Comparison of ENCODE assay signal across 9 mouse cellular contexts in genomic region chr1:176827365-176827764, GRCm38 (mm10). TPM values are rescaled to one million over a fixed set of nuclear protein-coding genes. Genes with fewer than 3 reads are reported as not detected.
DNase-seq lines count a peak whose midpoint lies in the region; ATAC-seq and TF ChIP-seq lines count a peak whose summit lies in the region.
"Had no signal": no experiment of that assay in that cellular context is flagged by ENCODE, and none has a peak within 500 bp of the region (broad histone marks: within the 10 kb centered on the region; RNA-seq: fewer than 3 reads in every experiment).

No protein-coding gene starts in this region.

- no peak overlapping the region for H3K4me3 ChIP-seq in bone marrow, adult 2 months (replicated peaks; ENCODE audit: control insufficient read depth, low read depth, low read length)
- no peak overlapping the region for H3K4me3 ChIP-seq in liver, embryonic 14.5 days (ENCODE audit: insufficient read depth in 1 of 2, low read depth in 2 of 2, low read length in 2 of 2)
- H3K4me3 ChIP-seq in stomach, postnatal 0 days (ENCODE audit: low read depth, low read length) = no peak overlapping the region
- H3K4me3 ChIP-seq: stomach, embryonic 15.5 days had no signal

- no peak for TF ChIP-seq CTCF in bone marrow, adult 2 months (IDR thresholded peaks at IDR 0.05; ENCODE audit: control insufficient read depth, insufficient read depth, low read length)
- no peak for TF ChIP-seq CTCF in liver, embryonic 14.5 days (IDR thresholded peaks at IDR 0.05; ENCODE audit: low read depth)
- TF ChIP-seq CTCF in stomach, postnatal 0 days (IDR thresholded peaks at IDR 0.05; ENCODE audit: low read depth) = no peak

- no peak for TF ChIP-seq POLR2A in bone marrow, adult 2 months (IDR thresholded peaks at IDR 0.05; ENCODE audit: borderline replicate concordance, control insufficient read depth, low read depth, low read length)

- WGBS in bone marrow, adult 2 months = 41% methylated on average over 4 of the region's 4 CpGs
- 26% methylated on average over 4 of the region's 4 CpGs for WGBS in liver, embryonic 14.5 days (ENCODE audit: insufficient replicate concordance)
- 69% methylated on average over 4 of the region's 4 CpGs for WGBS in stomach, postnatal 0 days

- H3K9me3 ChIP-seq in liver, embryonic 14.5 days (ENCODE audit: control insufficient read depth, low read length) = no peaks in the 10 kb centered on the region
- H3K9me3 ChIP-seq in stomach, postnatal 0 days (ENCODE audit: control insufficient read depth, low read length) = no peaks in the 10 kb centered on the region
- H3K9me3 ChIP-seq: stomach, embryonic 15.5 days had no signal

- peaks cover 6% of the 10 kb centered on the region for H3K4me1 ChIP-seq in bone marrow, adult 2 months (ENCODE audit: control insufficient read depth, insufficient read depth, low read length)
- H3K4me1 ChIP-seq in liver, embryonic 14.5 days (replicated peaks; ENCODE audit: control insufficient read depth in 2 of 2, insufficient read depth in 2 of 2, low read length in 1 of 2) = peaks cover 27 to 38% of the 10 kb centered on the region in 2 experiments
- no peaks in the 10 kb centered on the region for H3K4me1 ChIP-seq in stomach, postnatal 0 days (replicated peaks; ENCODE audit: control insufficient read depth, insufficient read depth)
- H3K4me1 ChIP-seq: stomach, embryonic 15.5 days had no signal

- ATAC-seq in liver, embryonic 14.5 days (ENCODE audit: insufficient read depth) = peak; percentile 70
- ATAC-seq in stomach, postnatal 0 days (ENCODE audit: low FRiP score, low TSS enrichment) = peak; percentile 72; the same call in 1 of the 2 replicates

- TF ChIP-seq EP300 in liver, embryonic 14.5 days (IDR thresholded peaks at IDR 0.05; ENCODE audit: low read depth) = no peak
- no peak for TF ChIP-seq EP300 in stomach, postnatal 0 days (optimal IDR thresholded peaks at IDR 0.05)

- H3K4me2 ChIP-seq in liver, embryonic 14.5 days (ENCODE audit: low read depth) = 0 out of 2 replicates have a peak overlapping the region, but pooled peaks have one; percentile 15
- H3K4me2 ChIP-seq in stomach, postnatal 0 days (replicated peaks; ENCODE audit: low read depth) = no peak overlapping the region
- H3K4me2 ChIP-seq: stomach, embryonic 15.5 days had no signal

- no peak overlapping the region for H3K9ac ChIP-seq in liver, embryonic 14.5 days (replicated peaks)
- H3K9ac ChIP-seq in stomach, postnatal 0 days (ENCODE audit: low read length) = no peak overlapping the region
- H3K9ac ChIP-seq: stomach, embryonic 15.5 days had no signal

- H3K27ac ChIP-seq in bone marrow, adult 2 months (ENCODE audit: control insufficient read depth, insufficient read depth, low read depth, low read length, poor library complexity) = peak overlapping the region; percentile 87
- H3K27ac ChIP-seq in liver, embryonic 14.5 days = no peak overlapping the region
- no peak overlapping the region for H3K27ac ChIP-seq in stomach, postnatal 0 days (replicated peaks)
- H3K27ac ChIP-seq: stomach, embryonic 15.5 days had no signal

- no peaks in the 10 kb centered on the region for H3K27me3 ChIP-seq in liver, embryonic 14.5 days (ENCODE audit: control insufficient read depth, insufficient read depth, low read length)
- H3K27me3 ChIP-seq in stomach, postnatal 0 days (ENCODE audit: control insufficient read depth, insufficient read depth, low read length) = no peaks in the 10 kb centered on the region
- H3K27me3 ChIP-seq: stomach, embryonic 15.5 days had no signal

- DNase-seq in testis, postnatal 10 days (ENCODE audit: low spot score) = peak; percentile 44
- no peak for DNase-seq in testis, postnatal 14 days (ENCODE audit: low spot score)
- peak in 1 of 3 experiments; percentile 40 for DNase-seq in liver, embryonic 14.5 days (ENCODE audit: low read depth in 3 of 3, low spot score in 3 of 3)
- DNase-seq in stomach, postnatal 0 days (ENCODE audit: low spot score) = no peak
- no peak for DNase-seq in right cerebral cortex, adult 18-20 months
- DNase-seq in left cerebral cortex, adult 11 months (ENCODE audit: low spot score) = no peak
- DNase-seq: kidney, adult 8-10 months had no signal

- H3K36me3 ChIP-seq in liver, embryonic 14.5 days (replicated peaks; ENCODE audit: control insufficient read depth, insufficient read depth, low read depth) = no peaks in the 10 kb centered on the region
- no peaks in the 10 kb centered on the region; the same call in 1 of the 2 replicates for H3K36me3 ChIP-seq in stomach, postnatal 0 days (ENCODE audit: control insufficient read depth, insufficient read depth, low read length)
- H3K36me3 ChIP-seq: stomach, embryonic 15.5 days had no signal

RNA-seq across cellular contexts. Expression of gene Sdccag8, which starts 12.9 kb away (rescaled TPM):
- polyA plus RNA-seq in bone marrow, adult 2 months (2011; ENCODE audit: insufficient read depth, insufficient read length, low replicate concordance, missing spikeins) = 3.8 and 9.2 TPM in 2 replicates
- 1.2 and 2.7 TPM in 2 replicates for polyA plus RNA-seq in liver, embryonic 14.5 days (2012; rRNA removed)
- 4.4 and 5.1 TPM in 2 replicates for polyA plus RNA-seq in liver, embryonic 14.5 days (2014; fragmentation: Nextera tagmentation; extraction: Ambion mirVana)
- polyA plus RNA-seq in stomach, postnatal 0 days (2015; fragmentation: Nextera tagmentation; extraction: Ambion mirVana) = 6.4 TPM in 2 replicates

RNA-seq across cellular contexts. Expression of gene Cep170, which starts 13.5 kb away (rescaled TPM):
- polyA plus RNA-seq in bone marrow, adult 2 months (2011; ENCODE audit: insufficient read depth, insufficient read length, low replicate concordance, missing spikeins) = 6.3 and 12.1 TPM in 2 replicates
- 4.0 and 5.2 TPM in 2 replicates for polyA plus RNA-seq in liver, embryonic 14.5 days (2012; rRNA removed)
- polyA plus RNA-seq in liver, embryonic 14.5 days (2014; fragmentation: Nextera tagmentation; extraction: Ambion mirVana) = 5.5 and 8.9 TPM in 2 replicates
- 4.9 and 5.5 TPM in 2 replicates for polyA plus RNA-seq in stomach, postnatal 0 days (2015; fragmentation: Nextera tagmentation; extraction: Ambion mirVana)
